Mouse (Mus musculus) brain, embryonic 14.5 days (tissue): ENCODE results near the gene Csrp2. TPM values are rescaled to one million over a fixed set of nuclear protein-coding genes. Genes with fewer than 3 reads are reported as not detected.
A peak's percentile ranks its signal among the peaks of the same experiment; 100 is the strongest.

ENCODE experiments used
- DNase-seq: peaks from one replicate; pipeline ENCODE4 v3.0.0-alpha.2; 2011; ENCODE audit warnings: low read depth
- CTCF ChIP-seq: fragments of 200-500 bp; IDR thresholded peaks from 2 replicates; pipeline ENCODE4 v1.5.1; 2012; ENCODE audit warnings: inconsistent platforms, mild to moderate bottlenecking, moderate library complexity, borderline replicate concordance; ENCODE audit not compliant: insufficient read depth, insufficient read length; ENCODE audit errors: extremely low read depth
- POLR2A ChIP-seq: fragments of 200-500 bp; IDR thresholded peaks from 2 replicates; pipeline ENCODE4 v1.6.1; 2012; ENCODE audit warnings: mild to moderate bottlenecking, inconsistent platforms, borderline replicate concordance; ENCODE audit not compliant: poor library complexity, insufficient read depth, insufficient read length, severe bottlenecking; ENCODE audit errors: extremely low read depth
- polyA plus RNA-seq: library from polyadenylated mRNA; depleted of rRNA; stranded (reverse); fragments of >200 nt; gene quantifications from 2 replicates; pipeline ENCODE4 v1.2.3, GENCODE M21; 2012

The Csrp2 gene
- polyA plus RNA-seq, 1 experiment, result 108 TPM

- TF ChIP-seq CTCF, result no peak
- no peak for TF ChIP-seq POLR2A
- DNase-seq, result no peak
These were observed 16.1 kb downstream of the Csrp2 start for GRCm38 (mm10) chr10:110935669-110936068.

GRCm38 (mm10) chr10:110938361-110938760, 18.8 kb downstream of the Csrp2 start:
- no peak for DNase-seq
- TF ChIP-seq POLR2A, result no peak
- TF ChIP-seq CTCF, result no peak

GRCm38 (mm10) chr10:110938841-110939549, 19.4 kb downstream of the Csrp2 start:
- peak; percentile 69 for DNase-seq
- no peak for TF ChIP-seq POLR2A
- TF ChIP-seq CTCF, result no peak

GRCm38 (mm10) chr10:110939717-110940116, 20.1 kb downstream of the Csrp2 start:
- TF ChIP-seq CTCF (no peak), POLR2A (no peak)
- DNase-seq, result peak; percentile 62

- TF ChIP-seq POLR2A, result no peak
- no peak for TF ChIP-seq CTCF
- DNase-seq, result no peak
These were observed 21.3 kb downstream of the Csrp2 start for GRCm38 (mm10) chr10:110940740-110941398.

- no peak for TF ChIP-seq POLR2A
- no peak for TF ChIP-seq CTCF
These were observed 22.4 kb downstream of the Csrp2 start for GRCm38 (mm10) chr10:110941968-110942367.

GRCm38 (mm10) chr10:110942806-110943205, 23.2 kb downstream of the Csrp2 start:
- no peak for TF ChIP-seq CTCF
- no peak for TF ChIP-seq POLR2A
- no peak for DNase-seq

More at GRCm38 (mm10) chr10:110941968-110942367, 22.4 kb downstream of the Csrp2 start:
- no peak for DNase-seq

GRCm38 (mm10) chr10:110944175-110944574, 24.6 kb downstream of the Csrp2 start:
- DNase-seq, result no peak
- TF ChIP-seq CTCF, result no peak
- TF ChIP-seq POLR2A, result no peak

GRCm38 (mm10) chr10:110945966-110946365, 26.4 kb downstream of the Csrp2 start:
- DNase-seq, result no peak
- TF ChIP-seq CTCF (no peak), POLR2A (no peak)

- TF ChIP-seq POLR2A (no peak), CTCF (no peak)
These were observed 28.0 kb downstream of the Csrp2 start for GRCm38 (mm10) chr10:110947574-110947973.

GRCm38 (mm10) chr10:110951112-110951511, 31.5 kb downstream of the Csrp2 start:
- no peak for TF ChIP-seq CTCF
- no peak for TF ChIP-seq POLR2A
- DNase-seq, result no peak

More at GRCm38 (mm10) chr10:110947574-110947973, 28.0 kb downstream of the Csrp2 start:
- DNase-seq, result no peak
